Mouse (Mus musculus) spleen, adult 2 months (tissue): ENCODE results near the gene 1700024P04Rik.

ENCODE experiments used
- CTCF ChIP-seq: fragments of 200-500 bp; IDR thresholded peaks from 2 replicates; pipeline ENCODE4 v1.5.1; 2011; ENCODE audit warnings: mild to moderate bottlenecking, inconsistent platforms; ENCODE audit not compliant: insufficient read depth, insufficient read length, insufficient replicate concordance; ENCODE audit errors: extremely low read depth
- POLR2A ChIP-seq: fragments of 200-500 bp; IDR thresholded peaks from 2 replicates; pipeline ENCODE4 v1.6.1; 2011; ENCODE audit warnings: low read depth, low read length, inconsistent platforms

DNA sequence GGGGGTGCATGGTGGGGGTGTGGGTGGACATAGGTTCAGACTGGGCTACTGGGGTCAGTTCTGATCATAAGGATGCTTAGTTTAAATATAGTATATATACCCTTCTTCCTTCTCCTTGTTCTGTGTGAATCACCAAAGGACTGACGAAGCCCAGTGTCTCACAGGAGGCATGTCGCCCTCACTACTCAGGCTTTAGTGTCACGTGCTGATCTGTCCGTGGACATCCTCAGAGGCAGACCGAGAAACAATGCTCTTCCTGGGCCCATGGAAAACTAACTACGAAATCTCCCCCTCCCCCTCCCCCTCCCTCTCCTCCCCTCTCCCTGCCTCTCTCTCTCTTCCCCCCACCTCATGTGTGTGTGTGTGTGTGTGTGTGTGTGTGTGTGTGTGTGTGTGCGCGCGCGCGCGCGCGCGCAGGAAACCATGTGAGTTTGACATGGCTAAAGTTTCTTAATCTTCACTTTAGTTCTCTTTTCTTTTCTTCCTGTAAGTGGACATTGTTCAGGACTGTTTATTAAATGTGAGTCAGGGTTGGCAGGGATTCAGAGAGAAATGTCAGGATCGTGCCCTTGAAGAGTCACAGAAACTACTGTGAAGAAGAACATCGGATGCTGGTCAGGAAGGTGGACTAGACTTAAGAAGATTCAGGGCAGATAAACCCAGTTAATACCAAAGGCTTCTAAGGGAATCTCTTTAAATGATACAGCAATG is 22.2 kb upstream of the 1700024P04Rik start:
- no peak for TF ChIP-seq CTCF
- no peak for TF ChIP-seq POLR2A
